Mouse (Mus musculus) T-cell, adult 66 days (primary cell): ENCODE measurements around the gene Gm10334. TPM values are rescaled to one million over a fixed set of nuclear protein-coding genes. Genes with fewer than 3 reads are reported as not detected.

Experiments used
- total RNA-seq, 2 experiments: library from RNA; stranded (reverse); gene quantifications; 3 replicates in 1 of 2; 4 replicates in 1 of 2; pipeline ENCODE4 v1.2.4; 2023

Gene Gm10334
- not detected for total RNA-seq

DNA sequence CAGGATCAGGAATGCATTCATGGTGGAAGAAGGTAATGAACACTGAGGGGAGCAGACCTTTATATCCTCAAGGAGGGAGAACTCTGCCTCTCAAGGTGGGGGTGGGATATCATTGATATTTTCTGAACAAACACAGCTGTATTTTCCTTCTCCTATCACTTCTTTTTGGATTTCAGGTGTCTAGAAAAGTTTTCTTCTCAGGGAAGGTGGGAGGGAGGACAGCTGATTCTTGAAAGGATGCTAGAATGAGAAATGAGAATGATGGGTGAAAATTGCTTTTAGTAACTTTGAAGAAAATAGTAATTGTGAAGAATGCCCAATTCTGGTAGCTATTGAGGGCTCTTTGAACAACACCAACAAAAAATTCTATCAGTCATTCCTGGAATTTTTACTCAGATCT is at the start of gene Gm10334:
Gene Gm10334 (minus strand): TSS at position 101 of the 400 bp plus-strand sequence.

DNA sequence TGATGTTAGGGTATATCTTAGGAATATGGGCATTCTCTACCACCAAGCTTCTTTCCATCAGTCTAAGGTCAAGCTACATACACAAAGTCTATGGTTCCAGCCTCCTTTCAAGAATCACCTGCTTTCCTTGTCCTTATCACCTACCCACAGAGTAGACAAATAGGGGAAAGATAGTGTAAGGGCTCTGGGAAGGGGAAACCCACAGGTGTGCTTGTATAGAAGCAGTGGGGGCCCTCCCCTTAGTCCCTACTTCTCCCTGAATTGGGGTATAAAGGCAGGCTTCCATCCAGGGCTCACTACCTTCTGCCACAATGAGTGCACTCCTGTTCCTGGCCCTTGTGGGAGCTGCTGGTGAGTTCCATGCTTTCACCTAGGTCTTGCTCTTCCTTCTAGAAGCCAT is 12.7 kb upstream of the Gm10334 start, which contains the start of gene Prss1:
Gene Prss1 (plus strand): TSS at position 301 of the 400 bp plus-strand sequence.

Other genes starting within 250 kb of the Gm10334 start
- not detected for gene Try4, start 143.9 kb downstream of the Gm10334 start, total RNA-seq
- gene Try5, start 129.3 kb downstream of the Gm10334 start, total RNA-seq, result under 1 TPM in 1 of 2 experiments, not detected in 1; 0.99 TPM
- not detected for gene Try10, start 92.0 kb downstream of the Gm10334 start, total RNA-seq
- not detected for gene Prss3, start 68.5 kb downstream of the Gm10334 start, total RNA-seq
- not detected for gene Gm5771, start 53.8 kb downstream of the Gm10334 start, total RNA-seq
- gene Prss1, start 12.8 kb upstream of the Gm10334 start, total RNA-seq, result not detected
- gene Prss2, start 75.6 kb upstream of the Gm10334 start, total RNA-seq, result 1 to 10 TPM in 1 of 2 experiments, under 1 TPM in 1; 0.74 to 1.4 TPM
- 10 to 100 TPM; 32.2 to 42.9 TPM for gene Ephb6, start 159.3 kb upstream of the Gm10334 start, total RNA-seq
- gene Trpv6, start 190.3 kb upstream of the Gm10334 start, total RNA-seq, result not detected
- gene Trpv5, start 234.6 kb upstream of the Gm10334 start, total RNA-seq, result not detected
- gene Llcfc1, start 238.3 kb upstream of the Gm10334 start, total RNA-seq, result not detected